Mouse (Mus musculus): ENCODE data around the gene Elf2.
"Not testable (repeated sequence)": the region's sequence is repeated elsewhere in the genome, so short reads cannot be mapped to it uniquely, and the experiment has no call there.

Gene Elf2

GRCm38 (mm10) chr3:51330086-51330485 is 10.4 kb downstream of the Elf2 start:
- DNase-seq (ENCODE audit: low spot score in 2 of 2), result no peak

- DNase-seq (ENCODE audit: low spot score in 2 of 2), result no peak
Observed at GRCm38 (mm10) chr3:51328546-51328945, 11.9 kb downstream of the Elf2 start.

GRCm38 (mm10) chr3:51327817-51328216 is 12.6 kb downstream of the Elf2 start:
- no peak for DNase-seq (ENCODE audit: low spot score in 2 of 2)

DNA sequence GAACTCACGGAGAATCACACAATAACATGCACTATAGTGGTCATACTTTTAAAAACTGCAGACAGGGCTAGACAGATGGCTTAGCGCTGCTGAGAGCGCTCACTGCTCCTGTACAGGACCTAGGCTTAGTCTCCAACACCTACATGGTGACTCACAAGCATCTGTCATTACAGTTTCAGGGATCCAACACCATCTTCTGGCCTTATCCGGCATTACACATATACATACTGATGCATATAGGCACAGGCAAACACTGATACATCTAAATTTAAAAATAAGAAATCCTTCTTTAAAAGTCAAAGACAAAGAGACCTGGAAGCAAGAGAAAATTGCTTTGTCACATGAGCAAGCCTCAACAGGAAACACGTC is 13.1 kb downstream of the Elf2 start:
- DNase-seq (ENCODE audit: low spot score in 2 of 2), result no peak

DNA sequence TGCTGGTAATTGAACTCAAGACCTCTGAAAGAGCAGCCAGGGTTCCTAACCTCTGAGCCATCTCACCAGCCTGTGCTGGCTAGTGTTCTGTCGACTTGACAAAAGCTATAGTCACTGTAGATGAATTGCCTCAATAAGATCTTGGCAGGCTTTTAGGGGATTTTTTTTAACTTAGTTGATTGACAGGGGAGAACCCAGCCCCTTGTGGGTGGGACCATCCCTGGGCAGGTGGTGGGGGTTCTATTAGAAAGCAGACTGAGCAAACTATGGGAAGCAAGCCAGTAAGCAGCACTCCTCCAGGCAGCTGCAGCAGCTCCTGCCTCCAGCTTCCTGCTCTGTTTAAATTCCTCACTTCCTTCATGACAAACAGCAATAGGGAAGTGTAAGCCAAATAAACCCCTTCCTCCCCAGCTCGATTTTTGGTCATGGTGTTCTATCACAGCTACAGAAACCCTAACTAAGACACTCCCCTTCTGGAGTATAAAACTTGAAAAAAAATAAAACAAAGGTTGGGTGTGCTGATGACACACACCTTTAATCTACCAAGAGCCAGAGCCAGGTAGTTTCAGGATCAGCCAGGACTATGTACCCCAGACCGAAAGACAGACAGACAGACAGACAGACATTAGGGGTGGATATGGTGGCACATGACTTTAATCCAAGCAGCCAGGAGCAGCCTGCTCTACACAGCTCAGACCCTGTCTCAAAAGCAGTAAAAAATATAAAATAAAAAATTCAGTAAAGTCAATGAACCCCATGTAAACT is 13.6 kb downstream of the Elf2 start:
- DNase-seq (ENCODE audit: low spot score in 2 of 2), result no peak

DNA sequence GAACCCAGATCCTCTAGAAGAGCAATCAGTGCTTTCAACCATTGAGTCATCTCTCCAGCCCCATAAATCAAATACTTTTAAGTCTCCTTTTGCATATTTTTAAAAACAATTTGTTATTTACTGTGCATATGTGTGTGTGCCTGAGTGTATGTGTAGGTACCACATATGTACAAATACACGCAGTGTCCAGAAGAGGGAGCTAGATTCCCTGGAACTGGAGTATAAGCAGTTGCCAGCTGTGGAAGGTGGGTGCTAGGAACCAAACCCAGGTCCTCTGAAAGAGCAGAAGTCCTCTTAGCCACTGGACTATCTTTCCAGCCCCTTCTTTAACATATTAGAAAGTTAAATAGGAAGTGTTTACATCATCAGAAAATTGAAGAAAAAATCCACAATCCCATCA is 15.0 kb downstream of the Elf2 start:
- no peak for DNase-seq (ENCODE audit: low spot score in 2 of 2)

DNA sequence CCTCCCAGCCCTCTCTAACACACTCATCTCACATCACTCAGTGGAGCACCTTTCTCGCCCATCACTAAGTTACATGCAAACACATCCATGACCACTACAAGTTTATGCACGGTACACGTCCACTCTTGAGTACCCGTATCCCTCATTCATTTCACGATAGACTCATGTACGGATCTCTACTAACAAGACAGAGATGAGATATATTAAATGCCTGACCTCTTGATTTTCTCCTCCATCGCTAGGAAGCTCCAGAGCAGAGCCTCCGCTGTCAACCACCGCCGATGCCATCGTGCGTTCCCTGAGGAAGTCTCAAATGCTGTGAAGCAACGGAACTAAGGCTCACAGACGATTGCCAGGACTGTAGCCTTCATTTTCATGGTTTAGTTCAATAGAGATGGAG is 17.5 kb downstream of the Elf2 start:
- DNase-seq (ENCODE audit: low spot score in 2 of 2), result no peak

DNA sequence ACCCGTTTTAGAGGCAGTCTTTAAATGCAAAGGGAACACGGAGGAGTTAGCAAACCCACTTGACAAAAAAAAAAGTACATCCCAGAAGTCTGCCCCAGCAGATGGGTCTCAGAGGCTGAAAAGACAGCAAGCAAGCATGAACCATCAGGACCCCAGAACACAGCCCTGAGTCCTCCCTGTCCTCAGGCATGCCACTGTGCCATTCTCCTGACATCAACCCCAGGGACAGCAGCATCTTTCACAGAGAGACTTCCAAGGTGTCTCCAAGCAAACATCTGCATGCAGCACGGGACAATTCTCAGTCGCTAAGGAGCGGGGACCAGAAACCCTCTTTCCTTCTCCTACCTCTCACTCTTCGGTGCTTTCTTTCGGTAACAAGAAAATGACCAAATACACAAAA is 18.1 kb downstream of the Elf2 start:
- no peak for DNase-seq (ENCODE audit: low spot score in 2 of 2)

DNA sequence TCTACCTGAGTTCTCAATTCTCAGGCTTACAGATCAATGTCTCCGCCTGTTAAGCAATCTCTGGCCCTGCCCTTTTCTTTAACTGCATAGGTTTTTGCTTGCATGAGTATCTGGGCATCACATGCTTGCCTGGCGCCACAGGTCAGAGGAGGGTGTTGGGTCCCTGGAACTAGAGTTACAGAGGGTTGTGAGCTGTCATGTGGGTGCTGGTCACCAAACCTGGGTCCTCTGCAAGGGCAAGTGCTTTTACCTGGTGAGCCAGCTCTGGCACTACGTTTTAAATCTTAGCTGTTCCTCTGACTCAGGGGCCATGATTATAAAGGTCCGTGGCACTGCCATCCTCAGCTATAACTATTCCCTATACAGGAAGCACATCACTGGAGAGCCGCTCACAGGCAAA is 19.3 kb downstream of the Elf2 start:
- DNase-seq (ENCODE audit: low spot score in 2 of 2), result no peak

DNA sequence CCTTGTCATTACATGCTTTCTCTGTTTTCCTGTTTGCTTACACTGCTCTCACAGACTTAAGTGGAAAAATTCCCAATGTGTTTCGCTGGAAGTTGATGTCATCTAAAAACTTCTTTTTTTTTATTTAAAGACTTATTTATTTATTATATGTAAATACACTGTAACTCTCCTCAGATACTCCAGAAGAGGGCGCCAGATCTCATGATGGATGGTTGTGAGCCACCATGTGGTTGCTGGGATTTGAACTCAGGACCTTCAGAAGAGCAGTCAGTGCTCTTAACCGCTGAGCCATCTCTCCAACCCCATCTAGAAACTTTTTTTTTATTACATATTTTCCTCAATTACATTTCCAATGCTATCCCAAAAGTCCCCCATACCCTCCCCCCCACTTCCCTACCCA is 22.4 kb downstream of the Elf2 start:
- DNase-seq (ENCODE audit: low spot score in 2 of 2), result not testable (repeated sequence)

DNA sequence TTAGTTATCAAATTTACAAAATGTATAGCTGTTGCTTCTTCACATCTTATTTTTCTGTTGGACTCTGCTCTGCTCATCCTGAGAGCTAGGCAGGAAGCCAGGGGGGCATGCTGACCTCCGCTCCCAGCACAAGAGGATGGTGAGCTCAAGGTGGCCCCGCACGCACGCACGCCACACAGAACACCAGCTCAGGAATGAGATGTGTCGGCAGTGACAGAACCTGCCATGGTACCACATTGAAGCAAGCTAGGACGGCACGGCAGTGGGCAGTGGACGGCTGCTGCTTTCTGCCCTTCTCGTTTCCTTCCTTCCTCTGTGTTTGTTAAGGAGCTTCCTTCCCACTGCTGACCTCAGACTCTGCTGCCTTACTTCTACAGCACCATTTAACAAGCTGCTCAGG is 23.6 kb downstream of the Elf2 start:
- no peak for DNase-seq (ENCODE audit: low spot score in 2 of 2)

DNA sequence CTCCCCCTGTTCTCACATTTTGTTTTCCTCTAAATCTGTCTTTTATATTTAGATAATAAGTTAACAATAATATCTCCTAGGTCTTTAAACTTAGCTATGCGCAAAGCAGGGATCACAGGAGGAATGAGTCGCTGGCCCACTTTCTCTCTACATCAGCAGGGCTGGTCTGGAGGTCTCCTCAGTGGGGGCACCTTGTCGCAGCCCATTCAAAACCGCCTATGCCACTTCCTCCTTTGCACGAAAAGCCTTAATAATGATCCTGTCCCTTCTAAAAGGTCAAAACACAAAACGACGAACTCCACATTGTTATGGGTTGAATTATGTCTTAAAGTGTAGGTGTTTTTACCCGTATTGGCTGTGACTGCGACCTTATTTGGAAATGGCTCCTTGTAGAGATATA is 28.8 kb downstream of the Elf2 start:
- DNase-seq (ENCODE audit: low spot score in 2 of 2), result peak in 1 of 2 experiments; percentile 7

- no peak for DNase-seq (ENCODE audit: low spot score in 2 of 2)
Observed at GRCm38 (mm10) chr3:51310098-51310497, 30.4 kb downstream of the Elf2 start.

DNA sequence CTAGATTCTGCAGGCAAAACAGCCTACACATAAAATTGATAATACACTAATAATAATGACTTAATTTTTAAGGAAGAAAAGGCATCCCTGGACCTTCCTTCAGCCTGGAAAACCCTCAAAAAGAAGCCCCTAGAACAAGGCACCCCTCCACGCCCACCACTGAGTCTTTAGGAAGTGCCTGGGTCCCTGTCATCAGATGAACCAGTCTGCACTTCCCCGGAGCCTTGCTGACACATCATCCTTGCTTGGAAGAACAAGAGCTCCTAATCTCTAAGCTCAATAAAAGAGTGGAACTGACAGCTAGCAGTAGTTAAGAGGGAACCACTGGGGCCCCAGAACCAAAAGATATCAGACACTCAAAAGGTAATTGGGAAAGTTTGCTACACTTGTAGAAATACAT is 33.8 kb downstream of the Elf2 start:
- DNase-seq (ENCODE audit: low spot score in 2 of 2), result no peak

DNA sequence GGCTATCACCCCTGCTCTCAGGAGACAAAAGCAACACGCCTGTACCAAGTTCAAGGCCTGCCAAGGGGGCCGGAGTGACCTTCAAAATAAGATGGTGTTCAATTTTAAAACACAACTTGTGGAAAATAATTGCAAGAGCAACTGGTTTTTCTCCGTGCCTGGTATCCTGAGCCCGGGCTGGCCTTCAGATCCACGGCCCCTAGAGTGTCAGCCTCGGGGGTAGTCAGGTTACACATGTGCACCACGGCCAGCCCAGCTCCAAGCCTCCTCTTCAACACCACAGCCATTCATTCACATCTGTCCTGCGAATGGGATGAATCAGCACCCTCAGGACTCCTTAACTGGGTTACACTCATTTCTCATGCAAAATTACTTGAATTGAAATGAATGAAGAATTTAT is 34.5 kb downstream of the Elf2 start:
- DNase-seq (ENCODE audit: low spot score in 2 of 2), result no peak

- no peak for DNase-seq (ENCODE audit: low spot score in 2 of 2)
Observed at GRCm38 (mm10) chr3:51302971-51303476, 37.4 kb downstream of the Elf2 start.

GRCm38 (mm10) chr3:51301583-51301982 is 38.9 kb downstream of the Elf2 start:
- DNase-seq (ENCODE audit: low spot score in 2 of 2), result no peak

DNA sequence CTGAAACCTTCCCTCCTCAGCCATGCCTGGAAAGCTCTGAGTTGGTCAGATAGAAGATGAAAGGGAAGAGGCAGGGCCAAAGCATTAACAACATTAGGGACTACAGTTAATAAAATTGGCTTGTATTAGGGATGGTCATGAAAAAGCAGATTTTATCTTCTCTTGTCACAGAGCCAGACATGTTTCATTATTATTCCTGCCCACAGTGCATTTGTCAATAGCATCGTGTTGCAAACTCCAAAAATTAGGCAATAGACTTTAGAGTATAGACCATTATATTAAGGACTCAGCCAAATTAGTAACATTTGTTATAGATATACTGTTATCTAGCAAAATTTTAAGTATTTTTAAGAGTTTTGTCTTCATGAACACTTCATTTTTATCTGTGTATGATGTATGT is 43.7 kb downstream of the Elf2 start:
- no peak for DNase-seq (ENCODE audit: low spot score in 2 of 2)

DNA sequence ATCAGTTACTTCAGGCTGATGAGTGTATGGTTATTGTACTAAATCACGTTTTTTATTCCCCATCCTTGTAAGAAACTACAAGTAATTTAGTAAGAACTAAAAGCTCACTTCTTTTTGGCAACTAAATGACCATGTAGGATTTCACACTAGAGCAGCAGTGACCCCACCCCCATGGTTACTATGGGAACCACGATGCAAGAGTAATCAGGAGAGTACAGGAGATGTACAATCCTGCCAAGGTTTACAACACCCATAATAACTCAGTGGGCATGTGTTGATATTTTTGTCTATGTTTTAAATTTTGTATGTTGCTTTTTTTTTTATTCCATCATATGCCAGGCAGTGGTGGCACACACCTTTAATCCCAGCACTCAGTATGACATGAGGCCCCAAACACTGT is 45.2 kb downstream of the Elf2 start:
- no peak for DNase-seq (ENCODE audit: low spot score in 2 of 2)

GRCm38 (mm10) chr3:51294251-51294650 is 46.2 kb downstream of the Elf2 start:
- DNase-seq (ENCODE audit: low spot score in 2 of 2), result no peak

- peak; percentile 58 to 80 for DNase-seq (ENCODE audit: low spot score in 2 of 2)
Observed at GRCm38 (mm10) chr3:51288880-51289821, 51.3 kb downstream of the Elf2 start.

GRCm38 (mm10) chr3:51284375-51284774 is 56.1 kb downstream of the Elf2 start:
- no peak for DNase-seq (ENCODE audit: low spot score in 2 of 2)

DNA sequence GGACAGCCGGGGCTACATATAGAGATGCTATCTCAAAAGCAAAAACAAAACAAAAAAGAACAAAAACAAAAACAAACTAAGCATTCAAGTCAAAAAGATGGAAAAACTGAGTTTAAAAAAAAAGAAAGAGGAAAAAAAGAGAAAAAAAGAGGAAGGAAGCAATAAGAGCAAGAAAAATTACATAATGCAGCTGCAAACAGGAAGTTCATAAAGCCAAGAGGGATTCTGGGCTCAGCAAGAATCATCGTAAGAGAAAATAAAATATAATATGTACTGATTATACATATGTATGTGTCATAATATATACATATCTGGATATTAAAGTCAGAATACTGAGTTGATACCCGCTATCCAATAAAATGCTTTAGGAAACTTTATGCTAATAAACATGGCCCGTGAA is 58.7 kb downstream of the Elf2 start:
- DNase-seq (ENCODE audit: low spot score in 2 of 2), result no peak
